Mouse (Mus musculus): ENCODE results near the gene Lmbr1. TPM values are rescaled to one million over a fixed set of nuclear protein-coding genes. Genes with fewer than 3 reads are reported as not detected.

Gene Lmbr1
- polyA plus RNA-seq, 1 experiment from 2014 or later = 9.1 TPM

DNA sequence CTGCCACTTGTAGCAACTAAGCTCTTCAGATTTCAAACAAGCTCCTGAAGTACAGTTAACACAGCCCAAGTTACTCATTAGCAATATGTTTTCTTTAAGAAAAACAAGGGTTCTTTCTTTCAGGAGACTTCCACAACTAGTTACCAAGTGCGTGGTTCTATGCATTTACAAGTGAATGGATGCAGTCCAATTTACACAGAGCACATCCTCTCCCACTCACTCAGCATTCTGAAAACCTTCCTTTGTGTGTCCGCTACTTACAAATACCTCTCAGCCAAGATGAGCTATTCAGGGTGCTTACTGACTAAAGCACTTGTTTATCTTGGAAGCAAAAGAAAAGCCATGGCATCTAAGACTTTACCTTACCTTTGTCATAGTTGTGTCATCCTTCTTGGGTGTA lies 124.3 kb downstream of the Lmbr1 start:
- no peak for ATAC-seq (ENCODE audit: insufficient number of reproducible peaks, insufficient read depth, low FRiP score, low TSS enrichment, low read depth)

DNA sequence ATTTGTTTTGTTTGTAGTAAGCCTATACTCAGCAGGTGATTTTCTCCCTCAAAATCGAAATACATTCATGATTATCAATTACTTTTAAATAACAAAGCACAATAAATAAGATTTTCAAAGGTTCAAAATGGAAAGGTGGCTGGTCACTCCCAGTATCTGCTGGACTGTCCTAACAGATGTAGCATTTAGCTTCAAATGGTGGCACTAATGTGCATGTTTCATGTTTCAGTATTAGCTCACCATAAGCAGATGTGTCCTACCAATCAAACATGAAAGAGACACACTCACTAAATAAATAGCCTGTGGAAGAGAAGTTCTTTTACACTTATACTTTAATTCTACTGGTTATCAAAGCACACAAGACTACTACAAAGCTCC lies 126.7 kb downstream of the Lmbr1 start:
- Histone ChIP-seq H3K4me2 (no peak overlapping the region), H3K27ac (no peak overlapping the region), H3K27me3 (no peaks in the 10 kb centered on the region), H3K4me3 (replicated peaks) (no peak overlapping the region), H3K9me3 (no peaks in the 10 kb centered on the region), H3K36me3 (no peaks in the 10 kb centered on the region), H3K9ac (replicated peaks) (no peak overlapping the region), H3K4me1 (replicated peaks) (no peaks in the 10 kb centered on the region)
- WGBS = 78% methylated on average over 1 of the region's 1 CpGs
- no peak for ATAC-seq (ENCODE audit: insufficient number of reproducible peaks, insufficient read depth, low FRiP score, low TSS enrichment, low read depth)

More for the DNA sequence above, 124.3 kb downstream of the Lmbr1 start:
- no peak overlapping the region for H3K9ac ChIP-seq (replicated peaks)
- H3K27ac ChIP-seq = no peak overlapping the region
- no peak overlapping the region for H3K4me3 ChIP-seq (replicated peaks)
- no peaks in the 10 kb centered on the region for H3K4me1 ChIP-seq (replicated peaks)
- WGBS = 61% methylated on average over 2 of the region's 2 CpGs
- H3K4me2 ChIP-seq = no peak overlapping the region
- no peaks in the 10 kb centered on the region for H3K36me3 ChIP-seq
- H3K9me3 ChIP-seq = no peaks in the 10 kb centered on the region
- H3K27me3 ChIP-seq = no peaks in the 10 kb centered on the region

DNA sequence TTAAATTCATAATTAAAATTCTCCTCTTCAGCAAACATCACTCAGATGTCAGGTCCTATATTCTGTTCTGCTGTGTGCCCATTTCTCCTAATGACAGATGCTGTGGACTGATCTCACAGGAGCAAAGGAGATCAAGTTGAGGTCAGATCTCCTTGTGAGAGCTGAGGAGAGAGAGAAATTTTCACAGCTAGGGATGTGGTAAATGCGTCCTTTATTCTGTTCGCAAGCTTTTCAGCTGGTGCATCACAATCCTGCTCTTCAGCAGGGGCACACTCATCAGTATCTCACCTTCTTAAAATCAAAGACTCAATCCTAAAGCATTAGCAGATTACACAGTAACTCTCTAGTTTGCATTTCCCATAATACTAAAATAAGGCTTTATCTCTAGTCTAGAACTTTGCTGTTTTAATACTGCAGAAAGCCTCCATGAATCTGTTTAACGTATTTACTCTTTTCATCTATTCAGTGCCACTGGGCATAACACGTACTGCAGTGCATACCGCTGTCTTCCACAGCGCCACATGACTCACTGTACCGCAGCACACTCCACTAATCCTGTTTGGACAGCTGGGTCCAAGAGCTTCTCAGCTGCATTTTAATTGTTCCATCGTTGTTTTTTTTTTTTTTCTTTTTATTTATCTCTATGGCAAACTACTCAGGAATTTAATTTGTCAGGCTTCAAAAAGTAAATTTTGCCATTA lies 127.2 kb downstream of the Lmbr1 start:
- WGBS = 78% methylated on average over 8 of the region's 8 CpGs
- Histone ChIP-seq H3K9me3 (no peaks in the 10 kb centered on the region), H3K4me1 (replicated peaks) (no peaks in the 10 kb centered on the region), H3K4me3 (replicated peaks) (no peak overlapping the region), H3K4me2 (no peak overlapping the region), H3K36me3 (no peaks in the 10 kb centered on the region), H3K9ac (replicated peaks) (no peak overlapping the region), H3K27ac (no peak overlapping the region), H3K27me3 (no peaks in the 10 kb centered on the region)
- ATAC-seq (ENCODE audit: insufficient number of reproducible peaks, insufficient read depth, low FRiP score, low TSS enrichment, low read depth) = no peak

DNA sequence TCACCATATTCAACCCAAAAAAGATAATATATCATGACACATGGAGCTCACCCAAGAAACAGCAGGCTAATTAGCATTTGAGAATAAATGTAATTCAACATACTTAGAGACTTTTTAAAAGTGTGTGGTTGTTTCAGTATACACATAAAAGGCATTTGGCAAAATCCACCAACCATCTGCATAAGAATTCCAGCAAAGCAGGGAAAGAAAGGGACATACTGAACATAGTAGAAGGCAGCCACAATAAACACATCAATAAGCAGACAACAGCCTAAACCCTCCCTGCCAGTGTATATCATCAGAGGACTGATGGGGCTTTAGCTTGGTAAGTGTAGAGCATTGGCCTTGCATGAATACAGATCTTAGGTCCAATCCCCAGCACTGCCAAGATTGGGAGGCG lies 133.4 kb downstream of the Lmbr1 start:
- Histone ChIP-seq H3K27me3 (no peaks in the 10 kb centered on the region), H3K27ac (no peak overlapping the region), H3K4me1 (replicated peaks) (no peaks in the 10 kb centered on the region), H3K4me2 (no peak overlapping the region), H3K9me3 (no peaks in the 10 kb centered on the region), H3K9ac (replicated peaks) (no peak overlapping the region), H3K36me3 (no peaks in the 10 kb centered on the region), H3K4me3 (replicated peaks) (no peak overlapping the region)
- no peak for ATAC-seq (ENCODE audit: insufficient number of reproducible peaks, insufficient read depth, low FRiP score, low TSS enrichment, low read depth)
- no CpG with 5 or more reads among the region's 1 CpGs for WGBS

DNA sequence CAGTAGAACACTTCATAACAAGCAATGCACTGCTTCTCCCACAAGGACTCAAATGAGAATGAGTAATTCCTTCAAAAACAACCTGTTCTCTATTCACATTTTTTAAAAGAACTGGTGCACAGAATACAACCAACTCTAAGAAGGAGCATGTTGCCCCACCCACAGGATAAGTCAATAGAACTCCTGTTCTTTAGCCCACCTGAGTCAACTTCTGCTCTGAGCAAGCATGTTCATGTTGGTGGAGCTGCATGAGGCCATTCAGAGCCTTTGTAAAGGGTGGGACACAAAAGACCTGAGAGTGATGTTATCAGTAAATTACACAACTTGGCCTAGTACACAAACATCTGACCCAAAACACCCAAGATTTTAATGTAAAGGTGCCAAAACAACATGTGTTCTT lies 139.8 kb downstream of the Lmbr1 start:
- Histone ChIP-seq H3K4me1 (replicated peaks) (no peaks in the 10 kb centered on the region), H3K9ac (replicated peaks) (no peak overlapping the region), H3K27me3 (no peaks in the 10 kb centered on the region), H3K9me3 (no peaks in the 10 kb centered on the region), H3K4me2 (no peak overlapping the region), H3K27ac (no peak overlapping the region), H3K4me3 (replicated peaks) (no peak overlapping the region), H3K36me3 (no peaks in the 10 kb centered on the region)
- ATAC-seq (ENCODE audit: insufficient number of reproducible peaks, insufficient read depth, low FRiP score, low TSS enrichment, low read depth) = no peak

DNA sequence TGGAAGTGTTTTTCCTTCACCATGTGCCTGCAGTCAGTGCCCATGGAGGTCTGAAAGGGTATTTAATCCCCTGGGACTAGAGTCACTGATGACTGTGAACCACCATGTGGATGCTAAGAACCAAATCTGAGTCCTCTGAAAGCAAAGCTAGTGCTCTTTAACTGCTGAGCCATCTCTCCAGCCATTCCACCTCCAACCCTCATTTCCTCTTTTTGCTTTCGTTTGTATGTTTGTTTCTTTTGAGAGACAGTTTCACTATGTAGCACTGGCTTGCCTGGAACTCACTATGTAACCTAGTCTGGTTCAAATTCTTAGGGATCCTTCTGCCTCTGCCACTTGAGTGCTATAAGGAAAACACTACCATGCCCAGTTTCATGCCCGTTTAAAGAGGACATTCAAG lies 147.7 kb downstream of the Lmbr1 start:
- 89% methylated on average over 2 of the region's 2 CpGs for WGBS
- no peak overlapping the region for H3K27ac ChIP-seq
- H3K4me1 ChIP-seq (replicated peaks) = no peaks in the 10 kb centered on the region
- no peaks in the 10 kb centered on the region for H3K27me3 ChIP-seq
- H3K4me3 ChIP-seq (replicated peaks) = no peak overlapping the region
- no peaks in the 10 kb centered on the region for H3K9me3 ChIP-seq
- no peak for ATAC-seq (ENCODE audit: insufficient number of reproducible peaks, insufficient read depth, low FRiP score, low TSS enrichment, low read depth)
- no peaks in the 10 kb centered on the region for H3K36me3 ChIP-seq
- no peak overlapping the region for H3K4me2 ChIP-seq
- no peak overlapping the region for H3K9ac ChIP-seq (replicated peaks)

DNA sequence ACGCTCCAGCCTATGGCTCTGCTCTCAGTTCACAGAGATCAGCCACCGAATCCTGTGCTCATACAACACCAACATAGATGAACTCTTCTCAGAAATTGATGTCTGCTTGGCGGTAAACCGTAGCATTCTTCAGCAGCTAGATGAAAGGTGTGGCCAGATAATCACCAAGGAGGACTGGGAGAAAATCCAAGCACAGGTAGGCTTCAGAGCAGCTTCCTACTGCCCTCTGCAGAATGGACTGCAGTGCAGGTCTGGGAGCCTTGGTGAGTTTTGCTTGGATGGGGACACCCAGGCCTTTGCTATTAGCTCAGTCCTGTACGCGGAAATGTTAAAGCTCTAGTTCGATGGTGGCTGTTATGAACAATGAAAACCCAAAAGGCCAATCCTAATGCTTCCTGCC lies 154.1 kb downstream of the Lmbr1 start:
- no peaks in the 10 kb centered on the region for H3K27me3 ChIP-seq
- 93% methylated on average over 7 of the region's 7 CpGs for WGBS

DNA sequence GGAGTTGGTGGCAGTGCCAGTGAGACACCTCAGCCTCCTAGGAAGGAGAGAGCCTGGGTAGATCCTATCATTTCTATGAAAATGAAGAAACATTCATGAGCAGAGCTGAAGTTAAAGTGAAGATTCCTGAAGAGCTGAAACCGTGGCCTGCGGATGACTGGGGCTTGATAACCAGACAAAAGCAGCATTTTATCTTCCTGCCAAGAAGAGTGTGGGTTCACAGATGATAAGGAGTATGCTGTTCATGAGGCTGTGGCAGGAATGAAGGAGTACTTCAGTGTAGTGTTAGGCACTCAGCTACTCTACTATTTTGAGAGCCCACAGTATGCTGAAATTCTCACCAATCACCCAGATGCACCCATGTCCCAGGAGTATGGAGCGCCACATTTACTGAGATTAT lies 160.2 kb downstream of the Lmbr1 start:
- Histone ChIP-seq H3K27ac (no peak overlapping the region), H3K4me2 (no peak overlapping the region), H3K4me3 (replicated peaks) (no peak overlapping the region), H3K27me3 (no peaks in the 10 kb centered on the region), H3K4me1 (replicated peaks) (no peaks in the 10 kb centered on the region), H3K9me3 (no peaks in the 10 kb centered on the region), H3K36me3 (no peaks in the 10 kb centered on the region), H3K9ac (replicated peaks) (no peak overlapping the region)
- no peak for ATAC-seq (ENCODE audit: insufficient number of reproducible peaks, insufficient read depth, low FRiP score, low TSS enrichment, low read depth)
- WGBS = 89% methylated on average over 3 of the region's 3 CpGs

More for the DNA sequence above, 154.1 kb downstream of the Lmbr1 start:
- Histone ChIP-seq H3K4me3 (replicated peaks) (no peak overlapping the region), H3K27ac (no peak overlapping the region), H3K4me2 (no peak overlapping the region), H3K36me3 (no peaks in the 10 kb centered on the region), H3K9ac (replicated peaks) (no peak overlapping the region), H3K4me1 (replicated peaks) (no peaks in the 10 kb centered on the region), H3K9me3 (no peaks in the 10 kb centered on the region)
- no peak for ATAC-seq (ENCODE audit: insufficient number of reproducible peaks, insufficient read depth, low FRiP score, low TSS enrichment, low read depth)

DNA sequence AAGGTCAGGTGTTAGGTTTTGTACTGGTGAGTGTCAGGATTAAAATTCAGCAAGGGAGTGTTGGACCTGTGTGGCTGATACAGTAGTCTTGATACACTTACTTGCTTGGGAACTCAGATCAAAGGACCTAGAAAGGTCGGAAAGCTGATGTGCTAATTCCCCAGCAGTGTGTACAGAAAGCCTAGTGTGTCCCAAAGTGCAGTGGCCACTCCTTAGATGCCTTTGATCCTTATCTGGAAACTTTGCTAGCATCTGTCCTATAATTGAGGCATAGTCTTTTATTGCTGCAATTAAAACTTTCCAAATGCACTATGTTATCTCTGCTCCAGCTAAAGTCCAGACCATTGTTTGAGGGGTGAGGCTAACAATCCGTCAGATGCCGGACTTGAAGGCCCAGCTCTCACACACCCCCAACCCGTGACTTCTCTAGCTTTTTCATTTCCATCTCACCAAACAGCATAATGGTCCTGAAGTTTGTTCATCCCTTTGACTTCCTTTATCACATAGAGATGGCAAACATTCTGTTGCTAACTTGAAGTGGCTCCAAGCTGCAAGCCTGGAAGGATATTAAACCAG lies 166.1 kb downstream of the Lmbr1 start:
- no peak overlapping the region for H3K9ac ChIP-seq (replicated peaks)
- no peak overlapping the region for H3K4me3 ChIP-seq (replicated peaks)
- H3K27me3 ChIP-seq = no peaks in the 10 kb centered on the region
- WGBS = 26% methylated on average over 4 of the region's 4 CpGs
- no peak for ATAC-seq (ENCODE audit: insufficient number of reproducible peaks, insufficient read depth, low FRiP score, low TSS enrichment, low read depth)
- no peaks in the 10 kb centered on the region for H3K36me3 ChIP-seq
- no peaks in the 10 kb centered on the region for H3K9me3 ChIP-seq
- no peak overlapping the region for H3K4me2 ChIP-seq
- H3K27ac ChIP-seq = no peak overlapping the region
- no peaks in the 10 kb centered on the region for H3K4me1 ChIP-seq (replicated peaks)

DNA sequence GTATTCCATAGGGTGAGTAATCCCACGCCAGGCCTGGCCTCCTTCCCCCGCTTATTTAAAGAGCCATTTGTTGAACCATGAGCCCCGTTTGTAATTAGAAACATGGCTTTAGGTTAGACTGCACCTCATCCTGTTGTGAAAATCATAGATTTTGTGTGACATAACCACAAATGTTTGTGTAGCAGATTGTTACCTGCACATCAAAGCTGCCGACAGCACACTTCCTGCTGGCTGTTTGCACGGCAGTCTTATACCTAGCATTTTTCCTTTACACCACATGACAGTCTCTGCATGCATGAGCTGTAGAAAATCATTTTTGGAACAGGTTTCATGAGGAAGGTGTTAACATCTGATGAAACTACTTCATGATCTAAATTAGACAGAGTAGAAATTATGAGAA lies 172.5 kb downstream of the Lmbr1 start:
- Histone ChIP-seq H3K27ac (no peak overlapping the region), H3K4me1 (replicated peaks) (no peaks in the 10 kb centered on the region), H3K4me2 (no peak overlapping the region), H3K9ac (replicated peaks) (no peak overlapping the region), H3K9me3 (no peaks in the 10 kb centered on the region), H3K4me3 (replicated peaks) (no peak overlapping the region), H3K27me3 (no peaks in the 10 kb centered on the region), H3K36me3 (no peaks in the 10 kb centered on the region)
- ATAC-seq (ENCODE audit: insufficient number of reproducible peaks, insufficient read depth, low FRiP score, low TSS enrichment, low read depth) = no peak
- WGBS = 49% methylated on average over 5 of the region's 5 CpGs

DNA sequence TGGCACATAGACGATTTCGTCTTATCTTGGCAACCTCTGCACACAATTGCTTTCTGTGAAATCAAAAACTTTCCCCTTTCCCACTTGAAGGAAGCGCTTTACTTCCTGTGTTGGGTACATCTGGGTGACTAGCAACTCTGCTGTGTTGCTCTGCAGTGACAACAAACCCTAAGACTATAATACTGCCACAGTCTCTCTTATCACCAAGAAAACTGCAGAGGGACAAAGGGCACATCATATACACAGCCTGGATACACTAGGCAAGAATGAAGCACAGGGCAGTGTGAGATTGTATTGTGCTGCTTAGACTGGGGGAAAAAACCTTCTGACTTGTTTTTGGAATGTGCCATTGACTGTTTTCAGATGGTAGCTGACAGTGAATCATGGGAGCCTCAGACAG lies 178.3 kb downstream of the Lmbr1 start:
- H3K27ac ChIP-seq = no peak overlapping the region
- H3K36me3 ChIP-seq = no peaks in the 10 kb centered on the region
- H3K4me3 ChIP-seq (replicated peaks) = no peak overlapping the region
- no peaks in the 10 kb centered on the region for H3K27me3 ChIP-seq
- no peaks in the 10 kb centered on the region for H3K9me3 ChIP-seq
- no peak overlapping the region for H3K4me2 ChIP-seq
- no peak overlapping the region for H3K9ac ChIP-seq (replicated peaks)
- no peak for ATAC-seq (ENCODE audit: insufficient number of reproducible peaks, insufficient read depth, low FRiP score, low TSS enrichment, low read depth)
- 88% methylated on average over 3 of the region's 3 CpGs for WGBS
- peaks cover 9% of the 10 kb centered on the region; the same call in 1 of the 2 replicates for H3K4me1 ChIP-seq (replicated peaks)

DNA sequence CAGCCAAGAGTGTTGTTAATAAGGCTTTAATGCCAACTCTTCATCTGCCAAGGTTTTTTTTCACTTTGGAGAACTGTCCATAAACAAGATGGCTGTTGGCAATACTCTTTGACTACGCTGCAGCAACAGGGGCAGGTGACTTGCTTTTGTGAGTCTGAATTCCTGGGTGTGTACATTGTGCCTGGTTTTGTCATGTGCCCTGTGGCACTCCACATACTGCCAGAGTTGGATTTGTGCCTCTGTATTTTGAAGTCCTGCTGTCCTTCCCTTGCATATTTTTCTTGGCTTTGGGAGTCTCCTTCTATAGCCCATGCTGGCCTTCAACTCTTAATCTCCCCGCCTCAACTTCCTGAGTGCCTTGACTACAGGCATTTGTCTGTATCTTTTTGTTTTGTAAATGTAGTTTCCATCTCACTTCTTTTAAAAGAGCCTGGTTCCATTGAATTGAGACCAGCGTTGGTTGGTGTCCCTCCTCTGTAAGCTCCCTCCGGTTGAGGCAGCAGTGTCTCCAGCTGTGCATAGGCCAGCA lies 179.2 kb downstream of the Lmbr1 start:
- WGBS = 72% methylated on average over 4 of the region's 4 CpGs
- no peak overlapping the region for H3K27ac ChIP-seq

More for the DNA sequence above, 179.2 kb downstream of the Lmbr1 start:
- no peak for ATAC-seq (ENCODE audit: insufficient number of reproducible peaks, insufficient read depth, low FRiP score, low TSS enrichment, low read depth)
- no peak overlapping the region for H3K4me3 ChIP-seq (replicated peaks)
- H3K36me3 ChIP-seq = no peaks in the 10 kb centered on the region
- no peak overlapping the region for H3K9ac ChIP-seq (replicated peaks)
- no peak overlapping the region for H3K4me2 ChIP-seq
- peaks cover 12% of the 10 kb centered on the region; the same call in 1 of the 2 replicates for H3K4me1 ChIP-seq (replicated peaks)
- no peaks in the 10 kb centered on the region for H3K9me3 ChIP-seq
- H3K27me3 ChIP-seq = no peaks in the 10 kb centered on the region

Data from limb, embryonic 12.5 days (tissue).